8 mouse cellular contexts compared by ENCODE assay signal in genomic region chr12:11456213-11456612, GRCm38 (mm10). TPM values are rescaled to one million over a fixed set of nuclear protein-coding genes. Genes with fewer than 3 reads are reported as not detected.
A peak's percentile ranks its signal among the peaks of the same experiment; 100 is the strongest.
DNase-seq lines count a peak whose midpoint lies in the region; ATAC-seq and TF ChIP-seq lines count a peak whose summit lies in the region.

No protein-coding gene starts in this region.

- peaks cover 4% of the 10 kb centered on the region; the same call in 1 of the 2 replicates for H3K4me1 ChIP-seq in kidney, adult 2 months (ENCODE audit: control insufficient read depth, insufficient read depth, low read length)
- H3K4me1 ChIP-seq in embryonic facial prominence, embryonic 10.5 days: peaks cover 7% of the 10 kb centered on the region
- H3K4me1 ChIP-seq in hindbrain, embryonic 14.5 days (replicated peaks; ENCODE audit: control insufficient read depth, insufficient read depth, low read length): no peaks in the 10 kb centered on the region; the same call in 1 of the 2 replicates
- H3K4me1 ChIP-seq in midbrain, embryonic 15.5 days: 0 out of 2 replicates have a peak, but pooled peaks cover 5% of the 10 kb centered on the region

- DNase-seq in kidney, adult 2 months: no peak
- no peak for DNase-seq in kidney, adult 8-10 months
- DNase-seq in embryonic facial prominence, embryonic 10.5 days (ENCODE audit: low spot score): no peak
- DNase-seq in hindbrain, embryonic 14.5 days (ENCODE audit: low spot score): no peak
- DNase-seq in embryo, embryonic 9.5 days (ENCODE audit: extremely low spot score): no peak
- no peak for DNase-seq in embryo, embryonic 10 days (ENCODE audit: low spot score)
- no peak for DNase-seq in cerebellum, adult 9-11 months

- WGBS in kidney, adult 2 months: 4% methylated on average over 11 of the region's 11 CpGs
- 6% methylated on average over 11 of the region's 11 CpGs for WGBS in embryonic facial prominence, embryonic 10.5 days
- WGBS in hindbrain, embryonic 14.5 days: 5% methylated on average over 11 of the region's 11 CpGs
- WGBS in midbrain, embryonic 15.5 days: 5% methylated on average over 11 of the region's 11 CpGs

- no peaks in the 10 kb centered on the region for H3K36me3 ChIP-seq in kidney, adult 2 months (ENCODE audit: control insufficient read depth, insufficient read depth, low read length)
- H3K36me3 ChIP-seq in embryonic facial prominence, embryonic 10.5 days (replicated peaks): no peaks in the 10 kb centered on the region
- H3K36me3 ChIP-seq in hindbrain, embryonic 14.5 days (replicated peaks; ENCODE audit: control insufficient read depth, insufficient read depth): no peaks in the 10 kb centered on the region
- H3K36me3 ChIP-seq in midbrain, embryonic 15.5 days (replicated peaks): no peaks in the 10 kb centered on the region

- 0 out of 2 replicates have a peak, but pooled peaks cover 2% of the 10 kb centered on the region for H3K27me3 ChIP-seq in kidney, adult 2 months (replicated peaks; ENCODE audit: control insufficient read depth, insufficient read depth, low read length)
- peaks cover 12% of the 10 kb centered on the region; the same call in 1 of the 2 replicates for H3K27me3 ChIP-seq in embryonic facial prominence, embryonic 10.5 days (replicated peaks; ENCODE audit: low read depth, poor library complexity, severe bottlenecking)
- no peaks in the 10 kb centered on the region for H3K27me3 ChIP-seq in hindbrain, embryonic 14.5 days (ENCODE audit: control insufficient read depth, insufficient read depth, low read length)
- H3K27me3 ChIP-seq in midbrain, embryonic 15.5 days (replicated peaks): no peaks in the 10 kb centered on the region

- peak overlapping the region; percentile 63 for H3K9ac ChIP-seq in hindbrain, embryonic 14.5 days
- peak overlapping the region; percentile 77 for H3K9ac ChIP-seq in midbrain, embryonic 15.5 days

- no peaks in the 10 kb centered on the region for H3K9me3 ChIP-seq in embryonic facial prominence, embryonic 10.5 days
- no peaks in the 10 kb centered on the region for H3K9me3 ChIP-seq in hindbrain, embryonic 14.5 days (ENCODE audit: control insufficient read depth, low read length)
- H3K9me3 ChIP-seq in midbrain, embryonic 15.5 days: no peaks in the 10 kb centered on the region

- peak overlapping the region; percentile 32 for H3K4me3 ChIP-seq in kidney, adult 2 months (ENCODE audit: insufficient read depth, low read depth, low read length)
- peak overlapping the region; percentile 68 for H3K4me3 ChIP-seq in embryonic facial prominence, embryonic 10.5 days
- peak overlapping the region; percentile 61 for H3K4me3 ChIP-seq in hindbrain, embryonic 14.5 days (replicated peaks; ENCODE audit: low read length)
- peak overlapping the region; percentile 76 for H3K4me3 ChIP-seq in midbrain, embryonic 15.5 days

- no peak overlapping the region for H3K27ac ChIP-seq in kidney, adult 2 months (ENCODE audit: insufficient read depth, low read depth, low read length)
- peak overlapping the region; percentile 80 for H3K27ac ChIP-seq in embryonic facial prominence, embryonic 10.5 days (replicated peaks)
- no peak overlapping the region for H3K27ac ChIP-seq in hindbrain, embryonic 14.5 days
- H3K27ac ChIP-seq in midbrain, embryonic 15.5 days: peak overlapping the region; percentile 21; the same call in 1 of the 2 replicates

- TF ChIP-seq POLR2A in kidney, adult 2 months (IDR thresholded peaks at IDR 0.05; ENCODE audit: low read depth, low read length): no peak

- no peak; the same call in none of the 2 replicates for ATAC-seq in hindbrain, embryonic 14.5 days (ENCODE audit: low FRiP score)
- ATAC-seq in midbrain, embryonic 15.5 days (replicated peaks): no peak

- no peak for TF ChIP-seq CTCF in kidney, adult 2 months (conservative IDR thresholded peaks at IDR 0.05; ENCODE audit: insufficient read depth, insufficient read length, low read depth, low read length)

- peak overlapping the region; percentile 69 for H3K4me2 ChIP-seq in hindbrain, embryonic 14.5 days (replicated peaks)
- H3K4me2 ChIP-seq in midbrain, embryonic 15.5 days: peak overlapping the region; percentile 96

RNA-seq across cellular contexts. Expression of gene Rad51ap2, which starts 0.3 kb away (rescaled TPM):
- not detected in 2 replicates for polyA plus RNA-seq in kidney, adult 2 months (2012; rRNA removed)
- polyA plus RNA-seq in embryonic facial prominence, embryonic 10.5 days (2016; fragmentation: Nextera tagmentation; extraction: Ambion mirVana): 0.26 and 0.36 TPM in 2 replicates
- polyA plus RNA-seq in hindbrain, embryonic 14.5 days (2014; fragmentation: Nextera tagmentation; extraction: Ambion mirVana): 0.50 and 0.52 TPM in 2 replicates
- polyA plus RNA-seq in midbrain, embryonic 15.5 days (2015; fragmentation: Nextera tagmentation; extraction: Ambion mirVana): 0.36 and 0.41 TPM in 2 replicates

RNA-seq across cellular contexts. Expression of gene Vsnl1, which starts 19.8 kb away (rescaled TPM):
- 0.08 TPM in 2 replicates for polyA plus RNA-seq in kidney, adult 2 months (2012; rRNA removed)
- 0.54 and 0.70 TPM in 2 replicates for polyA plus RNA-seq in embryonic facial prominence, embryonic 10.5 days (2016; fragmentation: Nextera tagmentation; extraction: Ambion mirVana)
- polyA plus RNA-seq in hindbrain, embryonic 14.5 days (2014; fragmentation: Nextera tagmentation; extraction: Ambion mirVana): 120 and 152 TPM in 2 replicates
- 64.5 and 70.1 TPM in 2 replicates for polyA plus RNA-seq in midbrain, embryonic 15.5 days (2015; fragmentation: Nextera tagmentation; extraction: Ambion mirVana)

Comparison
In these comparisons a context has a peak if more than half of its experiments do, and no peak if none do; other contexts are left out.
1. H3K27ac ChIP-seq: peak in embryonic facial prominence, embryonic 10.5 days (single experiment) and midbrain, embryonic 15.5 days (single experiment); none in kidney, adult 2 months (single experiment) and hindbrain, embryonic 14.5 days (single experiment).
2. RNA of gene Vsnl1, which starts 19.8 kb away (polyA plus RNA-seq): 120 to 152 TPM in hindbrain, embryonic 14.5 days and 64.5 to 70.1 TPM in midbrain, embryonic 15.5 days; 0.54 to 0.70 TPM in embryonic facial prominence, embryonic 10.5 days and 0.08 TPM in kidney, adult 2 months; every median in the first group is over 10 times any median in the second.
3. Peak in every context shown above with its lines, with median percentiles within 50 percentile points of each other: H3K4me3 ChIP-seq.